Mouse (Mus musculus): ENCODE data around the gene Micall2. TPM values are rescaled to one million over a fixed set of nuclear protein-coding genes. Genes with fewer than 3 reads are reported as not detected.
"Not testable (repeated sequence)": the region's sequence is repeated elsewhere in the genome, so short reads cannot be mapped to it uniquely, and the experiment has no call there.

The Micall2 gene
- polyA plus RNA-seq, 1 experiment from 2014 or later = 3.8 TPM

DNA sequence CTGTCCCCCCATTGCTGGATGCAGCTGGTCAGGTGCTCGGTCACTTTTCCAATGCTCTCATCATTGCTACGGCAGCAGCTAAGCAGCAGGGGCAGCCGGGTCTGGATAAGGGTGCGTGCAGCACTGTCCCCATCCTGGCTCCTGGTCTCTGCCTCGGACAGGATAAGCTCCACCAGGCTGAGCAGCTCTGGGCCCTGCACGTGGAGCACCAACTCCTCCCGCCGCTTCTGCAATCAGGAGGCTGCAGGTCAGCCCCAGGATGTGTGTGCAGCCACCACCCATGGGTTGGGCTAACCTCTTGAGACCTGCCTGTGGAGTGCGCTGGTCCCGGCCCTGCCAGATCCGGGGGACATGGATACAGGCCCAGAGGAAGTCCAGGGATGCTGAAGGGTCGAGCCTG, 20.0 kb upstream of the Micall2 start:
- 87% methylated on average over 12 of the region's 12 CpGs for WGBS (ENCODE audit: insufficient replicate concordance)
- peaks cover 39% of the 10 kb centered on the region for H3K36me3 ChIP-seq (ENCODE audit: control insufficient read depth, insufficient read depth, low read length)

GRCm38 (mm10) chr5:139754753-139755152, 18.6 kb upstream of the Micall2 start:
- 30% methylated on average over 12 of the region's 12 CpGs for WGBS (ENCODE audit: insufficient replicate concordance)

More for the DNA sequence above, 20.0 kb upstream of the Micall2 start:
- H3K27ac ChIP-seq (ENCODE audit: low read depth, low read length) = no peak overlapping the region
- no peak overlapping the region for H3K4me2 ChIP-seq
- H3K9me3 ChIP-seq (replicated peaks; ENCODE audit: control insufficient read depth, low read length) = no peaks in the 10 kb centered on the region
- H3K4me3 ChIP-seq (ENCODE audit: low read depth, low read length) = no peak overlapping the region
- no peaks in the 10 kb centered on the region for H3K4me1 ChIP-seq (ENCODE audit: control insufficient read depth, insufficient read depth, low read length)
- no peak for ATAC-seq (replicated peaks; ENCODE audit: insufficient number of reproducible peaks, low FRiP score, low TSS enrichment)
- H3K27me3 ChIP-seq (ENCODE audit: control insufficient read depth, insufficient read depth, low read length) = no peaks in the 10 kb centered on the region
- no peak overlapping the region for H3K9ac ChIP-seq (ENCODE audit: low read depth, low read length)

DNA sequence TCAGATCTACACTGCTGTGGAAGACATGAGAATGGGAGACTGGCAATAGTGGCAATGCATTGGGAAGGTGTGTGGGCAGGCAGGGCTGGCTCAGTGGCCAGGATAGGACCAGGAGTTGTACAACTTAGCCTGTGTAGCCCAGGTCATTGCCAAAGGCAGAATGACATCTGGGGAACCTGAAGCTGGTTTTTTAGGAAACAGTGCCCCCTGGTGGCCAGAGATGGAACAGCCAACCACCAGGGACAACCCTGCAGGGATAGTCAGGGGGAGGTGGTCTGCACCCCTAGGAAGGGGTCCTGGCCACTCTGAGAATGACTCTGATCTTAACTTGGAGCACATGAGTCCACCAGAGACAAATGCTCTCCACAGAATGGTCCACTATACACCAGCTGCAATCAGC, 14.4 kb upstream of the Micall2 start:
- Histone ChIP-seq H3K4me2 (no peak overlapping the region), H3K36me3 (ENCODE audit: control insufficient read depth, insufficient read depth, low read length) (peaks cover 13% of the 10 kb centered on the region), H3K27me3 (ENCODE audit: control insufficient read depth, insufficient read depth, low read length) (no peaks in the 10 kb centered on the region; the same call in 1 of the 2 replicates), H3K4me3 (ENCODE audit: low read depth, low read length) (no peak overlapping the region), H3K27ac (ENCODE audit: low read depth, low read length) (no peak overlapping the region), H3K9me3 (replicated peaks; ENCODE audit: control insufficient read depth, low read length) (no peaks in the 10 kb centered on the region), H3K9ac (ENCODE audit: low read depth, low read length) (no peak overlapping the region), H3K4me1 (ENCODE audit: control insufficient read depth, insufficient read depth, low read length) (peaks cover 2% of the 10 kb centered on the region; the same call in 1 of the 2 replicates)
- ATAC-seq (replicated peaks; ENCODE audit: insufficient number of reproducible peaks, low FRiP score, low TSS enrichment) = no peak

More at GRCm38 (mm10) chr5:139754753-139755152, 18.6 kb upstream of the Micall2 start:
- Histone ChIP-seq H3K4me2 (no peak overlapping the region), H3K4me1 (ENCODE audit: control insufficient read depth, insufficient read depth, low read length) (no peaks in the 10 kb centered on the region), H3K36me3 (ENCODE audit: control insufficient read depth, insufficient read depth, low read length) (peaks cover 30% of the 10 kb centered on the region), H3K9me3 (replicated peaks; ENCODE audit: control insufficient read depth, low read length) (no peaks in the 10 kb centered on the region), H3K4me3 (ENCODE audit: low read depth, low read length) (no peak overlapping the region), H3K27ac (ENCODE audit: low read depth, low read length) (no peak overlapping the region), H3K27me3 (ENCODE audit: control insufficient read depth, insufficient read depth, low read length) (no peaks in the 10 kb centered on the region), H3K9ac (ENCODE audit: low read depth, low read length) (no peak overlapping the region)
- ATAC-seq (replicated peaks; ENCODE audit: insufficient number of reproducible peaks, low FRiP score, low TSS enrichment) = no peak

GRCm38 (mm10) chr5:139749413-139750125, 13.4 kb upstream of the Micall2 start:
- H3K9me3 ChIP-seq (replicated peaks; ENCODE audit: control insufficient read depth, low read length) = no peaks in the 10 kb centered on the region
- H3K27me3 ChIP-seq (ENCODE audit: control insufficient read depth, insufficient read depth, low read length) = no peaks in the 10 kb centered on the region; the same call in 1 of the 2 replicates
- no peak overlapping the region for H3K4me2 ChIP-seq
- peaks cover 13% of the 10 kb centered on the region for H3K36me3 ChIP-seq (ENCODE audit: control insufficient read depth, insufficient read depth, low read length)
- no peak overlapping the region for H3K4me3 ChIP-seq (ENCODE audit: low read depth, low read length)
- H3K4me1 ChIP-seq (ENCODE audit: control insufficient read depth, insufficient read depth, low read length) = peaks cover 2% of the 10 kb centered on the region; the same call in 1 of the 2 replicates
- no peak overlapping the region for H3K9ac ChIP-seq (ENCODE audit: low read depth, low read length)
- no peak overlapping the region for H3K27ac ChIP-seq (ENCODE audit: low read depth, low read length)
- WGBS (ENCODE audit: insufficient replicate concordance) = 82% methylated on average over 15 of the region's 16 CpGs
- ATAC-seq (replicated peaks; ENCODE audit: insufficient number of reproducible peaks, low FRiP score, low TSS enrichment) = no peak

DNA sequence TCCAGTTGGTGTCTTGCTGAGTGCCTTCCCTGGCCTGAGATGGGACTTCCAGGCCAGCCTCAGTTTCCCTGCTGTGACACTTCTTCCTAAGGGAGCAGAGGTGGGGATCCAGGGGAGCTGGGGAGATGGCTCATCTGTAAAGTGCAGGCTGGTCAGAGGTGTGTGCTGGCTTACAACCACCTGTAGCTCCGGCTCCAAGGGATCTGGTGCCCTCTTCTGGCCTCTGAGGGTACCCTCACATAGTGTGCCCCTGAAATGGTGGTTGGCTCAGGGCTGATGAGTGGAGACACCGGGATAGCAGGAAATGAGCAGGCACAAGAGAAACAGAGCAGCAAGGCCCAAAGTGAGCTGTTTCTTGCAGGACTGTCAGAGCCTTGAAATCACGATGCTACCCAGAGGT, 9.6 kb upstream of the Micall2 start:
- Histone ChIP-seq H3K36me3 (ENCODE audit: control insufficient read depth, insufficient read depth, low read length) (no peaks in the 10 kb centered on the region; the same call in 1 of the 2 replicates), H3K4me2 (no peak overlapping the region), H3K9ac (ENCODE audit: low read depth, low read length) (no peak overlapping the region), H3K9me3 (replicated peaks; ENCODE audit: control insufficient read depth, low read length) (no peaks in the 10 kb centered on the region), H3K27ac (ENCODE audit: low read depth, low read length) (no peak overlapping the region), H3K4me1 (ENCODE audit: control insufficient read depth, insufficient read depth, low read length) (peaks cover 2% of the 10 kb centered on the region; the same call in 1 of the 2 replicates), H3K27me3 (ENCODE audit: control insufficient read depth, insufficient read depth, low read length) (no peaks in the 10 kb centered on the region; the same call in 1 of the 2 replicates), H3K4me3 (ENCODE audit: low read depth, low read length) (no peak overlapping the region)
- 0% methylated on average over 3 of the region's 3 CpGs for WGBS (ENCODE audit: insufficient replicate concordance)
- peak; percentile 76 for ATAC-seq (replicated peaks; ENCODE audit: insufficient number of reproducible peaks, low FRiP score, low TSS enrichment)

- not testable (repeated sequence) for H3K4me2 ChIP-seq; H3K4me3 ChIP-seq (ENCODE audit: low read depth, low read length); H3K4me1 ChIP-seq (ENCODE audit: control insufficient read depth, insufficient read depth, low read length); H3K36me3 ChIP-seq (ENCODE audit: control insufficient read depth, insufficient read depth, low read length); H3K27ac ChIP-seq (ENCODE audit: low read depth, low read length); ATAC-seq (replicated peaks; ENCODE audit: insufficient number of reproducible peaks, low FRiP score, low TSS enrichment); H3K9me3 ChIP-seq (replicated peaks; ENCODE audit: control insufficient read depth, low read length); H3K27me3 ChIP-seq (ENCODE audit: control insufficient read depth, insufficient read depth, low read length); H3K9ac ChIP-seq (ENCODE audit: low read depth, low read length)
- 35% methylated on average over 3 of the region's 3 CpGs for WGBS (ENCODE audit: insufficient replicate concordance)
Observed at GRCm38 (mm10) chr5:139742640-139743039, 6.5 kb upstream of the Micall2 start.

GRCm38 (mm10) chr5:139738592-139739315, 2.6 kb upstream of the Micall2 start:
- H3K9ac ChIP-seq (ENCODE audit: low read depth, low read length) = no peak overlapping the region
- peaks cover 11% of the 10 kb centered on the region; the same call in 1 of the 2 replicates for H3K4me1 ChIP-seq (ENCODE audit: control insufficient read depth, insufficient read depth, low read length)
- H3K27me3 ChIP-seq (ENCODE audit: control insufficient read depth, insufficient read depth, low read length) = peaks cover 11% of the 10 kb centered on the region; the same call in 1 of the 2 replicates
- ATAC-seq (replicated peaks; ENCODE audit: insufficient number of reproducible peaks, low FRiP score, low TSS enrichment) = peak; percentile 77
- H3K36me3 ChIP-seq (ENCODE audit: control insufficient read depth, insufficient read depth, low read length) = no peaks in the 10 kb centered on the region
- H3K27ac ChIP-seq (ENCODE audit: low read depth, low read length) = peak overlapping the region; percentile 70
- H3K9me3 ChIP-seq (replicated peaks; ENCODE audit: control insufficient read depth, low read length) = no peaks in the 10 kb centered on the region
- 58% methylated on average over 7 of the region's 7 CpGs for WGBS (ENCODE audit: insufficient replicate concordance)
- H3K4me2 ChIP-seq = peak overlapping the region; percentile 20; the same call in 1 of the 2 replicates
- no peak overlapping the region for H3K4me3 ChIP-seq (ENCODE audit: low read depth, low read length)

DNA sequence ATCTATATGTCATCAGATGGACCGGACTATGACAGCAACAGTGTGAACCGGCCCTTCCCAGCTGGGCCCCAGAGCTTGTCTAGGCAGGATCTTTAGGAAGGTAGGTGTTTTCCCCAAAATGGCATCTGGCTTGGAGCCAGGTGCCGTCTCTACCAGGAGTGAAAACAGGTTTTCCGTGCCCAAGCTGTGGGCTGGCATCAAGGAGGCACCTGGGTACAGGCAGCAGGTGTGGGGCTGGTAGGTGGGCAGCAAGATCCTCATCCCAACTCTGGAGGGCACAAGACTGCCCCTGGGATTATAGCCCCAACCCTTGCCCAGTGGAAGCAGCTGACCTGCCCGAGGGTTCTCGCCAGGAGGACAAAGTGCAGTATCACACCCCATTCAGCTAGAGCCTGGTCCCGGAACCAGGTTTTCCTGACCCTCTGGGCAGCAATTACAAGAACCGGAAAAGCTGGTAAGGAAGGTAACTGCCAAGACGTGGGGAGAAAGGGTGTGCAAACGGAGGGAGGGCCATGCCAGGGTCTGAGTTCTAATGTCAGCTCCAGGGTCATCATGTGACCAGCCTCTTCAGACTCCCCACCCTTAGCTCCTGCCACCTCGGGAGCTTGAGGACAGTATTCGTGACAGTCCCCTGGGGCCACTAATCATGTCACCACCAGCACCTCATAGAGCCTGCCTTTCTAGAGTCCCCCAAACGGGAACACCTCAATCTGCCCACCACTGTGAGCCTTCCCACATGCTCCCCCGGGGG, 1.9 kb upstream of the Micall2 start:
- Histone ChIP-seq H3K27me3 (ENCODE audit: control insufficient read depth, insufficient read depth, low read length) (peaks cover 11% of the 10 kb centered on the region; the same call in 1 of the 2 replicates), H3K36me3 (ENCODE audit: control insufficient read depth, insufficient read depth, low read length) (no peaks in the 10 kb centered on the region), H3K4me1 (ENCODE audit: control insufficient read depth, insufficient read depth, low read length) (peaks cover 15% of the 10 kb centered on the region; the same call in 1 of the 2 replicates), H3K9me3 (replicated peaks; ENCODE audit: control insufficient read depth, low read length) (no peaks in the 10 kb centered on the region), H3K4me2 (peak overlapping the region; percentile 20), H3K4me3 (ENCODE audit: low read depth, low read length) (no peak overlapping the region), H3K27ac (ENCODE audit: low read depth, low read length) (peak overlapping the region; percentile 70), H3K9ac (ENCODE audit: low read depth, low read length) (peak overlapping the region; percentile 36; the same call in 1 of the 2 replicates)
- ATAC-seq (replicated peaks; ENCODE audit: insufficient number of reproducible peaks, low FRiP score, low TSS enrichment) = peak; percentile 40; the same call in 1 of the 2 replicates
- WGBS (ENCODE audit: insufficient replicate concordance) = 68% methylated on average over 14 of the region's 14 CpGs

Data from heart, embryonic 11.5 days (tissue).